Mouse (Mus musculus): Measurements from ENCODE around the gene 2010315B03Rik. TPM values are rescaled to one million over a fixed set of nuclear protein-coding genes. Genes with fewer than 3 reads are reported as not detected.

Gene 2010315B03Rik
- total and polyA plus RNA-seq, 3 experiments: 4.6 to 10.1 (median 6.1) TPM

DNA sequence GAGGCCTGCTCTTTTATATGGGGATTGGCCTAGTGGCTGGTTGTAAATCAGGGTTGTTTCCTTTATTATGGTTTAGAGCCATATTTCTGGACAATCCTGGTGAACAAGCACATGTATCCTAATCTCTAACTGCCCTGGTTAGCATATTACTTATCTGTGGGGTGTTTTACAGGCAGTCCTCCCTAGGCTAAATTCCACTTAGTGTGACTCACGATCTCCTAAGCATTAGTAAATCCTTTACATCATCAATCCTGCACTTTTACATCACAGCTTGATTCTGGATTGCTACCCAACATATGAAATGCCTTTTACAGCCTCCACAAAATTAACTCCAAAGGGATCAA, 31.1 kb downstream of the 2010315B03Rik start:
- in situ Hi-C loops (cut with MboI; ENCODE audit: low pct_ligation_motif_present, low pct_unique_long_range_greater_than_20kb, low sequenced_read_pairs): no loop called here
- DNase-seq (ENCODE audit: extremely low read depth): no peak
- peaks cover 0 to 17% of the 10 kb centered on the region in 2 experiments for H3K36me3 ChIP-seq (replicated peaks in 1 of 2; ENCODE audit: control insufficient read depth in 1 of 2, insufficient read depth in 1 of 2, low read length in 1 of 2)
- H3K4me2 ChIP-seq (ENCODE audit: insufficient read depth, low read depth, poor library complexity, severe bottlenecking): peak overlapping the region; percentile 90
- H3K4me1 ChIP-seq (ENCODE audit: control insufficient read depth in 1 of 2, insufficient read depth in 2 of 2): peaks cover 7 to 36% of the 10 kb centered on the region in 2 experiments; a peak in 3 of 4 replicates
- peak overlapping the region; percentile 73 to 79 (median 76) for H3K4me3 ChIP-seq (replicated peaks in 1 of 3; ENCODE audit: low read depth in 2 of 3, low read length in 2 of 3, poor library complexity in 1 of 3)
- H3K79me2 ChIP-seq (replicated peaks; ENCODE audit: control insufficient read depth, extremely low read depth, insufficient read depth, poor library complexity, severe bottlenecking): peaks cover 18% of the 10 kb centered on the region
- H3K9ac ChIP-seq (ENCODE audit: insufficient read depth, low read depth): peak overlapping the region; percentile 66
- TF ChIP-seq CHD1 (IDR thresholded peaks at IDR 0.05; ENCODE audit: low read depth, low read length) (0 out of 2 replicates have a peak, but pooled peaks have one; percentile 26), ELF1 (IDR thresholded peaks at IDR 0.05; ENCODE audit: low read depth, low read length) (no peak), MYC (IDR thresholded peaks at IDR 0.05; ENCODE audit: low read depth, low read length) (no peak), RCOR1 (conservative IDR thresholded peaks at IDR 0.05; ENCODE audit: low read depth, low read length) (no peak)
- dilution Hi-C loops (cut with MboI; ENCODE audit: extremely low pct_ligation_motif_present, extremely low pct_unique_long_range_greater_than_20kb, low sequenced_read_pairs): no loop called here
- H3K9me3 ChIP-seq (replicated peaks; ENCODE audit: low read length): no peaks in the 10 kb centered on the region
- no peak overlapping the region for H3K27ac ChIP-seq (ENCODE audit: insufficient read depth, low read depth)
- H3K27me3 ChIP-seq (replicated peaks): no peaks in the 10 kb centered on the region

DNA sequence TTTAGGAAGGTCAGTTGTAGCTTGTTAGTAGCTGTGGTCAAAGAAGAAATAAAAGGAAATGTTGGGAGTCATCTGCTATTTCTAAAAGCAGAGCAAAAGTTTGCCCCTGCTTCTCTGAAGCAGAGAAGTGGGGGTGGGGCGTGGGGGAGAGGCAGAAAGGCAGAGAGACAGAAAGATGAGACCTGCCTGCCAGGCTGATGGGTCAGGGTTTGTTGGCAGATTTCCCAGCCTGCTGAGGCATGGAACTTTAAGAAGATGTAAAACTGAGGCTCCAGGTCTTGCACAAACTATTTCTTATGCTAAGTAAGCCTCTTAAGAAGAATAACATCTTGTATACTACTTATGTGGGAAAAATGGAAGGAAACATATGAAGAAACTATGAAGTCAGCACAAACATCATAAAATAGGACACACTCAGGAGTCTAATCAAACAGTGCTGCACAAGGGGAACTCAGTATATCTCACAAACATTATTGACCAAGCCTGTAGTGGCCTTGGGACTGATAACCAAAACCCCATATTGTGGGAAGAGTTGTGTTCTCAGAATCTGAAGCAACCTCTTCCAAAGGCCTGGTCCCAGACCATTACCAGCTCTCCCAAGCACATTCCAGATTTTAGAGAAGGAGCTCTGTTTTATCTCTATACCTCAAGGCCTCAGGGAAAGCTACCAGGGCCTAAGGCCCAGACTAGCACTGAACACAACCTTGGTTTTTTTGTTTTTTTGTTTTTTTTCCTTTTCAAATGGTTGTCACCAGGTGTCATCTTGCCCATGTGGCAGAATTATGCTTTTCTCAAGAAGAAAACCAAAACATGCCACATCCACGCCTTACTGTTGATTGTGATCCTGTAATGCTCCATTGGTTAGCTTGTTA, 31.7 kb downstream of the 2010315B03Rik start:
- Histone ChIP-seq H3K27ac (ENCODE audit: insufficient read depth, low read depth) (no peak overlapping the region), H3K79me2 (replicated peaks; ENCODE audit: control insufficient read depth, extremely low read depth, insufficient read depth, poor library complexity, severe bottlenecking) (peaks cover 18% of the 10 kb centered on the region), H3K9ac (ENCODE audit: insufficient read depth, low read depth) (peak overlapping the region; percentile 66), H3K4me3 (replicated peaks in 1 of 3; ENCODE audit: low read depth in 2 of 3, low read length in 2 of 3, poor library complexity in 1 of 3) (peak overlapping the region; percentile 73 to 79 (median 76)), H3K36me3 (replicated peaks in 1 of 2; ENCODE audit: control insufficient read depth in 1 of 2, insufficient read depth in 1 of 2, low read length in 1 of 2) (peaks cover 0 to 18% of the 10 kb centered on the region in 2 experiments), H3K27me3 (replicated peaks) (no peaks in the 10 kb centered on the region), H3K4me1 (ENCODE audit: control insufficient read depth in 1 of 2, insufficient read depth in 2 of 2) (peaks cover 7 to 36% of the 10 kb centered on the region in 2 experiments; a peak in 3 of 4 replicates), H3K9me3 (replicated peaks; ENCODE audit: low read length) (no peaks in the 10 kb centered on the region), H3K4me2 (ENCODE audit: insufficient read depth, low read depth, poor library complexity, severe bottlenecking) (peak overlapping the region; percentile 90)
- no peak for TF ChIP-seq ZNF384 (IDR thresholded peaks at IDR 0.05; ENCODE audit: low read depth, low read length)
- no peak for TF ChIP-seq SIN3A (IDR thresholded peaks at IDR 0.05; ENCODE audit: low read length)
- no peak for TF ChIP-seq TCF12 (IDR thresholded peaks at IDR 0.05; ENCODE audit: low read depth, low read length)
- no peak for TF ChIP-seq ELF1 (IDR thresholded peaks at IDR 0.05; ENCODE audit: low read depth, low read length)
- TF ChIP-seq CHD1 (IDR thresholded peaks at IDR 0.05; ENCODE audit: low read depth, low read length): no peak
- TF ChIP-seq MYC (IDR thresholded peaks at IDR 0.05; ENCODE audit: low read depth, low read length): no peak
- no peak for TF ChIP-seq BHLHE40 (IDR thresholded peaks at IDR 0.05; ENCODE audit: low read depth, low read length)
- TF ChIP-seq POLR2A (IDR thresholded peaks at IDR 0.05; ENCODE audit: low read depth, low read length): no peak
- TF ChIP-seq USF2 (conservative IDR thresholded peaks at IDR 0.05; ENCODE audit: low read depth, low read length): no peak
- no peak for TF ChIP-seq UBTF (IDR thresholded peaks at IDR 0.05; ENCODE audit: low read depth, low read length)
- no peak for TF ChIP-seq RCOR1 (conservative IDR thresholded peaks at IDR 0.05; ENCODE audit: low read depth, low read length)
- TF ChIP-seq MEF2A (IDR thresholded peaks at IDR 0.05; ENCODE audit: borderline replicate concordance, low read depth, low read length): no peak
- TF ChIP-seq MXI1 (IDR thresholded peaks at IDR 0.05; ENCODE audit: low read depth, low read length): no peak
- no peak for TF ChIP-seq IRF4 (IDR thresholded peaks at IDR 0.05; ENCODE audit: low read depth, low read length)
- DNase-seq (ENCODE audit: extremely low read depth): no peak
- in situ Hi-C loops (cut with MboI; ENCODE audit: low pct_ligation_motif_present, low pct_unique_long_range_greater_than_20kb, low sequenced_read_pairs) (no loop called here), dilution Hi-C loops (cut with MboI; ENCODE audit: extremely low pct_ligation_motif_present, extremely low pct_unique_long_range_greater_than_20kb, low sequenced_read_pairs) (no loop called here)

Measured in CH12.LX (cell line).